Mouse (Mus musculus) central nervous system, embryonic 14 days (tissue): Measurements from ENCODE around the gene Vmn2r88. TPM values are rescaled to one million over a fixed set of nuclear protein-coding genes. Genes with fewer than 3 reads are reported as not detected.

Source experiments
- polyA plus RNA-seq: library from polyadenylated mRNA; depleted of rRNA; stranded (reverse); fragments of >200 nt; gene quantifications from 2 replicates; pipeline ENCODE4 v1.2.3, GENCODE M21; 2012; rRNA removed

Gene Vmn2r88
- polyA plus RNA-seq, result not detected in 2 replicates

GRCm38 (mm10) chr14:51410520-51410919, at the start of gene Vmn2r88:
TSS of gene Vmn2r88 (plus strand) at chr14:51410820.

DNA sequence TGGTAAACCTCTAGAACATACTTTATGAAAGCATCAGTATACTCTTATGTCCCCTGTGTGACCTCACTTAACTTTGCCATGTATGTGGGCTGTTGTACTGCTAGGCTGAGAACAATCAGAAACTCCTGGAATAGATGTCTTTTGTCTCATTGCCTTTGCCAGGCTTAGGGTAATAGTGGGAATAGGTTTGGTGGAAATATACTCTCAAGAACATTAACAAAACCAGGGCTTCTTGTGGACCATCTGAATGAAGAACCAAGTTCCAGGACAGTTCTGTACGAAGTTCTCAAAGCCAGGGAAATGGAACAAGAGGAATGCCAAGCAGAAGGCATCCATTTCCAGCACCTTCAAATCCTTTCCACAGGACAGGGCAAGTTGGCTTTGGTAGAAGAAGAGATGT, 49.2 kb upstream of the Vmn2r88 start, which contains the start of gene Gm7247:
TSS of gene Gm7247 (plus strand) at position 301 of the 400 bp plus-strand sequence.

DNA sequence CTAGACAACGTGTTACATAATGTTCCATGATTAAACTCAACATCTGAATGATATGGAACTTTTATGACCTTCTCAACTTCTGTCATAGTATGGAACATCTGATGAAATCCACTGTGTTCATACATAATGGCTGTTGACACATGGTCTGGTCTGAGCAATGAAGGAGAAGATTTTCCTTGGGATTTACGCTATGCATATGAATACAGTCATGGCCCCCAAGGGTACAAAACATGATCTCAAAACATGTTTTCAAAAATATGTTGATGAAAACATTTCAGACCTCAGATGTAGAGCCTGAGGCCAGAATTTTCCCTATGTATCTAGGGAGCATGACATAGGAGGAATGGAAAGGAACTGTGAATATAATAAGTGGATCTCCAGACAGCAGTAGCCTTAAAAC, 40.9 kb downstream of the Vmn2r88 start, which contains the start of gene Vmn2r89:
TSS of gene Vmn2r89 (plus strand) at position 301 of the 400 bp plus-strand sequence.

Other genes with a start within 250 kb of the Vmn2r88 start
- not detected in 2 replicates for gene Rnase2b, start 248.6 kb upstream of the Vmn2r88 start, polyA plus RNA-seq
- not detected in 2 replicates for gene Ang2, start 211.7 kb upstream of the Vmn2r88 start, polyA plus RNA-seq
- not detected in 2 replicates for gene Ear14, start 207.4 kb upstream of the Vmn2r88 start, polyA plus RNA-seq
- not detected in 2 replicates for gene Rnase2a, start 154.7 kb upstream of the Vmn2r88 start, polyA plus RNA-seq
- not detected in 2 replicates for gene Gm7247, start 49.1 kb upstream of the Vmn2r88 start, polyA plus RNA-seq
- not detected in 2 replicates for gene Vmn2r89, start 41.0 kb downstream of the Vmn2r88 start, polyA plus RNA-seq
- not detected in 2 replicates for gene Gm5622, start 142.0 kb downstream of the Vmn2r88 start, polyA plus RNA-seq
- not detected in 2 replicates for gene Gm17175, start 163.2 kb downstream of the Vmn2r88 start, polyA plus RNA-seq
- not detected in 2 replicates for gene Gm17174, start 181.3 kb downstream of the Vmn2r88 start, polyA plus RNA-seq
- gene Gm17078, start 200.5 kb downstream of the Vmn2r88 start, polyA plus RNA-seq, result not detected in 2 replicates
- not detected in 2 replicates for gene Gm4181, start 224.8 kb downstream of the Vmn2r88 start, polyA plus RNA-seq